ENCODE assay signal across 26 mouse cellular contexts in the genomic region with DNA sequence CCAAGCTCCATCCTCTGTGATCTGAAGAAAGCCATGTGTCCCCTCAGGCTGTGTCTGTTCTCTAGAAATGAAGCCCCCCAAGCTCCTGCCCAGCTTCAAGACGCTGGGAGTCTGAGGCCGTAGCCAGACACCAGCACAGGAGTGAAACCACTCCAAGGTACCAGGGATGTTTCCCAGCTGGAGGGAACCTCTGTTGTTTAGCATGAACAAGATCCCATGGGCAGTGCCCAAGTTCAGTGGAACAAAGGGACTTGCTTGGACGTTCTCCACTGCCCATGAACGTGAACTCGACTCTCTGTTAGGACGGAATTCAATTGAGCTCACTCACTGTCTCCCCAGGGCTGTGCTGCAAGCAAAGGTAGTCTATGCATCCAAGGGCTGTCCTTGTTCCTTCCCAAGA.
A peak's percentile ranks its signal among the peaks of the same experiment; 100 is the strongest.
DNase-seq lines count a peak whose midpoint lies in the region; ATAC-seq lines count a peak whose summit lies in the region.
"Had no signal": no experiment of that assay in that cellular context is flagged by ENCODE, and none has a peak within 500 bp of the region (broad histone marks: within the 10 kb centered on the region; RNA-seq: fewer than 3 reads in every experiment).

No protein-coding gene starts in this region.

- H3K27me3 ChIP-seq in intestine, embryonic 14.5 days (replicated peaks; ENCODE audit: control insufficient read depth, insufficient read depth, low read length): no peaks in the 10 kb centered on the region
- H3K27me3 ChIP-seq in intestine, embryonic 15.5 days (replicated peaks): no peaks in the 10 kb centered on the region
- no peaks in the 10 kb centered on the region for H3K27me3 ChIP-seq in liver, embryonic 11.5 days (replicated peaks; ENCODE audit: control insufficient read depth, insufficient read depth, low read length)
- H3K27me3 ChIP-seq: embryonic facial prominence, embryonic 13.5 days; embryonic facial prominence, embryonic 15.5 days; forebrain, embryonic 12.5 days had no signal

- no peak overlapping the region for H3K9ac ChIP-seq in intestine, embryonic 14.5 days (ENCODE audit: low read length)
- no peak overlapping the region for H3K9ac ChIP-seq in intestine, embryonic 15.5 days
- no peak overlapping the region for H3K9ac ChIP-seq in liver, embryonic 11.5 days (ENCODE audit: low read depth, low read length)
- H3K9ac ChIP-seq: embryonic facial prominence, embryonic 13.5 days; embryonic facial prominence, embryonic 15.5 days; forebrain, embryonic 12.5 days had no signal

- ATAC-seq in intestine, embryonic 14.5 days (replicated peaks; ENCODE audit: low FRiP score, low TSS enrichment, low read depth): no peak
- no peak for ATAC-seq in intestine, embryonic 15.5 days
- ATAC-seq in liver, embryonic 11.5 days (replicated peaks; ENCODE audit: low FRiP score): no peak
- ATAC-seq: activated CD4-positive, CD25-positive, alpha-beta regulatory T cell, adult 4 months; CD4-positive, CD25-positive, alpha-beta regulatory T cell, adult 4 months; forebrain, embryonic 14.5 days had no signal

- DNase-seq in heart, adult 11 months: peak; percentile 64
- DNase-seq in heart, postnatal 4 days: no peak
- DNase-seq in intestine, embryonic 14.5 days (ENCODE audit: low spot score): peak; percentile 2
- DNase-seq in testis, postnatal 10 days (ENCODE audit: low spot score): peak; percentile 30
- DNase-seq in testis, postnatal 14 days (ENCODE audit: low spot score): no peak
- DNase-seq in liver, embryonic 11.5 days (ENCODE audit: low spot score): no peak
- DNase-seq: adrenal gland, adult 8-10 months; adrenal gland, postnatal 14 days; adrenal gland, postnatal 36 days; B cell, adult 2 months; cerebellum, adult 18-20 months; cerebellum, adult 8-10 months; cerebellum, adult 9-11 months; cerebellum, postnatal 14 days; cerebellum, postnatal 36 days; embryo, embryonic 11 days had no signal

- no peaks in the 10 kb centered on the region for H3K9me3 ChIP-seq in intestine, embryonic 14.5 days (ENCODE audit: control insufficient read depth, low read length)
- H3K9me3 ChIP-seq in intestine, embryonic 15.5 days: no peaks in the 10 kb centered on the region
- no peaks in the 10 kb centered on the region for H3K9me3 ChIP-seq in liver, embryonic 11.5 days (ENCODE audit: control insufficient read depth, low read length)
- H3K9me3 ChIP-seq: embryonic facial prominence, embryonic 13.5 days; embryonic facial prominence, embryonic 15.5 days; forebrain, embryonic 10.5 days; forebrain, embryonic 12.5 days; G1E had no signal

- WGBS in intestine, embryonic 14.5 days: 87% methylated on average over 6 of the region's 6 CpGs
- 86% methylated on average over 6 of the region's 6 CpGs for WGBS in intestine, embryonic 15.5 days
- 81% methylated on average over 6 of the region's 6 CpGs for WGBS in liver, embryonic 11.5 days

- H3K36me3 ChIP-seq in intestine, embryonic 14.5 days (ENCODE audit: control insufficient read depth, insufficient read depth, low read length): no peaks in the 10 kb centered on the region
- no peaks in the 10 kb centered on the region for H3K36me3 ChIP-seq in intestine, embryonic 15.5 days
- no peaks in the 10 kb centered on the region for H3K36me3 ChIP-seq in liver, embryonic 11.5 days (ENCODE audit: control insufficient read depth, insufficient read depth, low read length)
- H3K36me3 ChIP-seq: embryonic facial prominence, embryonic 13.5 days; embryonic facial prominence, embryonic 15.5 days; forebrain, embryonic 10.5 days; forebrain, embryonic 12.5 days; G1E had no signal

- no peaks in the 10 kb centered on the region for H3K4me1 ChIP-seq in intestine, embryonic 14.5 days (replicated peaks; ENCODE audit: control insufficient read depth, insufficient read depth, low read length)
- no peaks in the 10 kb centered on the region for H3K4me1 ChIP-seq in intestine, embryonic 15.5 days (replicated peaks)
- no peaks in the 10 kb centered on the region for H3K4me1 ChIP-seq in liver, embryonic 11.5 days (replicated peaks; ENCODE audit: control insufficient read depth, insufficient read depth, low read length)
- H3K4me1 ChIP-seq: embryonic facial prominence, embryonic 13.5 days; embryonic facial prominence, embryonic 15.5 days; forebrain, embryonic 10.5 days; forebrain, embryonic 12.5 days had no signal

- no peak overlapping the region for H3K4me3 ChIP-seq in intestine, embryonic 14.5 days (ENCODE audit: low read depth, low read length)
- no peak overlapping the region for H3K4me3 ChIP-seq in intestine, embryonic 15.5 days (replicated peaks)
- no peak overlapping the region for H3K4me3 ChIP-seq in liver, embryonic 11.5 days (ENCODE audit: low read depth, low read length)
- H3K4me3 ChIP-seq: embryonic facial prominence, embryonic 13.5 days; embryonic facial prominence, embryonic 15.5 days; erythroblast, embryonic 14.5 days; forebrain, embryonic 10.5 days; forebrain, embryonic 12.5 days had no signal

- H3K4me2 ChIP-seq in intestine, embryonic 14.5 days (ENCODE audit: low read length): no peak overlapping the region
- H3K4me2 ChIP-seq in intestine, embryonic 15.5 days (replicated peaks): no peak overlapping the region
- H3K4me2 ChIP-seq in liver, embryonic 11.5 days: no peak overlapping the region
- H3K4me2 ChIP-seq: embryonic facial prominence, embryonic 13.5 days; embryonic facial prominence, embryonic 15.5 days; forebrain, embryonic 12.5 days had no signal

- H3K27ac ChIP-seq in intestine, embryonic 14.5 days (ENCODE audit: low read depth): no peak overlapping the region
- no peak overlapping the region for H3K27ac ChIP-seq in intestine, embryonic 15.5 days
- no peak overlapping the region for H3K27ac ChIP-seq in liver, embryonic 11.5 days (ENCODE audit: low read depth, low read length)
- H3K27ac ChIP-seq: embryonic facial prominence, embryonic 13.5 days; embryonic facial prominence, embryonic 15.5 days; forebrain, embryonic 10.5 days; forebrain, embryonic 12.5 days had no signal

Comparison
In these comparisons a context has a peak if more than half of its experiments do, and no peak if none do; other contexts are left out.
1. DNase-seq: peak in heart, adult 11 months (single experiment), intestine, embryonic 14.5 days (single experiment) and testis, postnatal 10 days (single experiment); none in heart, postnatal 4 days (single experiment), testis, postnatal 14 days (single experiment) and liver, embryonic 11.5 days (single experiment).